Mouse (Mus musculus): ENCODE measurements around the gene Traf1. TPM values are rescaled to one million over a fixed set of nuclear protein-coding genes. Genes with fewer than 3 reads are reported as not detected.

The Traf1 gene
- polyA plus RNA-seq, 1 experiment: 1.1 TPM

DNA sequence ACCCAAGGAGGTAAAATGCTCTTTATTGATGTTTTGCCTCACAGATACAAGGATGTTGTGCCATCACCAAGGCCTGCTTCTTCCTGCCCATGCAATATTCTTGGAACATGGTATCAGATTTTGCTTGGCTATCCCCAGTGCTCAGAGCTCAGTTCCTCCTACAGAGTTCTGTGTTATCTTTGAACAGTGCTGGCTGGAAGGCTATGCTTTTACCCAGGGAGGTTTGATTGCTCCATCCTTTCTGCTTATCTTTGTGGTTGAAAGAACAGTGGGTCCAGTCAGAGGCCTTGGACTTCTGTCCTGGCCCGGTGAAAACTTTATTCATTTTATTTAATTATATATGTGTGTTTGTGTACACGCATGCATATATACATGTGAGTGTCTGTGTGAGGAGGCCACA lies 16.7 kb upstream of the Traf1 start:
- H3K79me2 ChIP-seq (ENCODE audit: control insufficient read depth, insufficient read depth): no peaks in the 10 kb centered on the region
- H3K36me3 ChIP-seq (ENCODE audit: control insufficient read depth, insufficient read depth): no peaks in the 10 kb centered on the region
- H3K4me2 ChIP-seq (ENCODE audit: low read depth): no peak overlapping the region
- no peak overlapping the region for H3ac ChIP-seq (ENCODE audit: control insufficient read depth, insufficient read length)
- H3K27me3 ChIP-seq (ENCODE audit: control insufficient read depth, insufficient read depth, insufficient read length): peaks cover 18% of the 10 kb centered on the region
- TF ChIP-seq USF1 (IDR thresholded peaks at IDR 0.05; ENCODE audit: low read depth) (no peak), E2F4 (IDR thresholded peaks at IDR 0.05; ENCODE audit: insufficient read depth) (no peak), POLR2AphosphoS2 (IDR thresholded peaks at IDR 0.05; ENCODE audit: insufficient read length, low read depth) (no peak), MYOD1 (IDR thresholded peaks at IDR 0.05; ENCODE audit: control insufficient read depth in 1 of 3, insufficient read length in 2 of 3, low read depth in 2 of 3) (no peak), TCF12 (IDR thresholded peaks at IDR 0.05; ENCODE audit: insufficient read depth, poor library complexity, severe bottlenecking) (no peak), CEBPB (IDR thresholded peaks at IDR 0.05; ENCODE audit: insufficient read depth, poor library complexity, severe bottlenecking) (no peak), POLR2A (IDR thresholded peaks at IDR 0.05; ENCODE audit: insufficient read length, low read depth) (no peak), MAX (IDR thresholded peaks at IDR 0.05; ENCODE audit: low read depth) (no peak)
- no peak overlapping the region for H3K4me3 ChIP-seq

DNA sequence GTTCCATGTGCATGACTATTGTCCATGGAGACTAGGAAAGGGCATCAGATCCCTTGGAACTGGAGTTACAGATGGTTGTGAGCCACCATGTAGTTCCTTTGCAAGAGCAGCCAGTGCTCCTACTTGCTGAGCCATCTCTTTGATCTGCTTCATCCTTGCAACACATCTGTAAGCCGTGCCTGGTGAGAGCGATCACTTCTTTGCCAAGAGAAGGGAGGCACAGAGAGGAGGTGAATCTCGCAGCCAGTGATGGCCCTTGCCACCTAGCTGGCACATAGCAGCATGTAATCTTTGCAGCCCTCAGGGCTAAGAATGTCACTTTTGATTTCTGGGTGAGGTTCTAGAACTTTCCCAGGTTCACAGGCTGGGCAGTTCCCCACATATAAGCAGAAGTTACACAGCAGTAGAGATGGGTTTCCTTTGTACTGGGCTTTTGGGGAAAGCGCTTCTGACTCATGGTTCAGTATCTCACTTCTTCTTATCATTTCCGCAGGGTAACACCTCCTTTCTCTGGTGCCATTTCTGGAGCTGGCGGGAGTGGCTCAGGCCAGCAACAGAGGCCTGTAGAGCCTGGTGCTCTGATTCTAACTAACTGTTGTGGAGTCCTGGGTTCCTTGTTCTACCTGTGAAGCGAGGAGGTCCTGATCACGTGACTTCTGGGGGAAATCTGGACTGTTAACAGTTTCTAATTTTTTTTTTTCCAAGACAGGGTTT lies 15.5 kb upstream of the Traf1 start:
- TF ChIP-seq CEBPB (IDR thresholded peaks at IDR 0.05; ENCODE audit: insufficient read depth, poor library complexity, severe bottlenecking) (no peak), SRF (IDR thresholded peaks at IDR 0.05; ENCODE audit: control insufficient read depth, insufficient read length, low read depth) (no peak), TCF12 (IDR thresholded peaks at IDR 0.05; ENCODE audit: insufficient read depth, poor library complexity, severe bottlenecking) (no peak), E2F4 (IDR thresholded peaks at IDR 0.05; ENCODE audit: insufficient read depth) (no peak), TCF3 (IDR thresholded peaks at IDR 0.05; ENCODE audit: insufficient read length, low read depth) (no peak), USF1 (IDR thresholded peaks at IDR 0.05; ENCODE audit: low read depth) (no peak), POLR2AphosphoS2 (IDR thresholded peaks at IDR 0.05; ENCODE audit: insufficient read length, low read depth) (no peak), POLR2A (IDR thresholded peaks at IDR 0.05; ENCODE audit: insufficient read length, low read depth) (no peak), REST (IDR thresholded peaks at IDR 0.05; ENCODE audit: insufficient read depth, insufficient read length) (no peak), MAX (IDR thresholded peaks at IDR 0.05; ENCODE audit: low read depth) (no peak), MYOG (IDR thresholded peaks at IDR 0.05; ENCODE audit: control insufficient read depth in 1 of 3, insufficient read depth in 1 of 3, insufficient read length in 2 of 3, low read depth in 2 of 3) (no peak), MYOD1 (IDR thresholded peaks at IDR 0.05; ENCODE audit: control insufficient read depth in 1 of 3, insufficient read length in 2 of 3, low read depth in 2 of 3) (no peak)
- peaks cover 22% of the 10 kb centered on the region for H3K27me3 ChIP-seq (ENCODE audit: control insufficient read depth, insufficient read depth, insufficient read length)
- no peak overlapping the region for H3ac ChIP-seq (ENCODE audit: control insufficient read depth, insufficient read length)
- no peak overlapping the region for H3K4me3 ChIP-seq
- no peaks in the 10 kb centered on the region for H3K79me2 ChIP-seq (ENCODE audit: control insufficient read depth, insufficient read depth)
- H3K36me3 ChIP-seq (ENCODE audit: control insufficient read depth, insufficient read depth): no peaks in the 10 kb centered on the region
- H3K4me2 ChIP-seq (ENCODE audit: low read depth): no peak overlapping the region

GRCm38 (mm10) chr2:34976447-34976846 lies 14.9 kb upstream of the Traf1 start:
- TF ChIP-seq TCF12 (IDR thresholded peaks at IDR 0.05; ENCODE audit: insufficient read depth, poor library complexity, severe bottlenecking): no peak
- TF ChIP-seq POLR2AphosphoS2 (IDR thresholded peaks at IDR 0.05; ENCODE audit: insufficient read length, low read depth): no peak
- TF ChIP-seq E2F4 (IDR thresholded peaks at IDR 0.05; ENCODE audit: insufficient read depth): no peak
- TF ChIP-seq CEBPB (IDR thresholded peaks at IDR 0.05; ENCODE audit: insufficient read depth, poor library complexity, severe bottlenecking): no peak
- TF ChIP-seq MAX (IDR thresholded peaks at IDR 0.05; ENCODE audit: low read depth): no peak
- no peak for TF ChIP-seq MYOG (IDR thresholded peaks at IDR 0.05; ENCODE audit: control insufficient read depth in 1 of 3, insufficient read depth in 1 of 3, insufficient read length in 2 of 3, low read depth in 2 of 3)
- TF ChIP-seq TCF3 (IDR thresholded peaks at IDR 0.05; ENCODE audit: insufficient read length, low read depth): no peak
- no peak for TF ChIP-seq MYOD1 (IDR thresholded peaks at IDR 0.05; ENCODE audit: control insufficient read depth in 1 of 3, insufficient read length in 2 of 3, low read depth in 2 of 3)
- no peak for TF ChIP-seq SRF (IDR thresholded peaks at IDR 0.05; ENCODE audit: control insufficient read depth, insufficient read length, low read depth)
- TF ChIP-seq POLR2A (IDR thresholded peaks at IDR 0.05; ENCODE audit: insufficient read length, low read depth): no peak
- no peak for TF ChIP-seq REST (IDR thresholded peaks at IDR 0.05; ENCODE audit: insufficient read depth, insufficient read length)
- TF ChIP-seq USF1 (IDR thresholded peaks at IDR 0.05; ENCODE audit: low read depth): no peak

GRCm38 (mm10) chr2:34973087-34973486 lies 11.5 kb upstream of the Traf1 start:
- no peak overlapping the region for H3K4me2 ChIP-seq (ENCODE audit: low read depth)
- H3ac ChIP-seq (ENCODE audit: control insufficient read depth, insufficient read length): no peak overlapping the region
- H3K79me2 ChIP-seq (ENCODE audit: control insufficient read depth, insufficient read depth): no peaks in the 10 kb centered on the region
- TF ChIP-seq POLR2AphosphoS2 (IDR thresholded peaks at IDR 0.05; ENCODE audit: insufficient read length, low read depth) (no peak), TCF3 (IDR thresholded peaks at IDR 0.05; ENCODE audit: insufficient read length, low read depth) (no peak), CEBPB (IDR thresholded peaks at IDR 0.05; ENCODE audit: insufficient read depth, poor library complexity, severe bottlenecking) (no peak), MAX (IDR thresholded peaks at IDR 0.05; ENCODE audit: low read depth) (no peak)
- H3K4me3 ChIP-seq: no peak overlapping the region
- H3K27me3 ChIP-seq (ENCODE audit: control insufficient read depth, insufficient read depth, insufficient read length): peaks cover 22% of the 10 kb centered on the region
- no peaks in the 10 kb centered on the region for H3K36me3 ChIP-seq (ENCODE audit: control insufficient read depth, insufficient read depth)

More at GRCm38 (mm10) chr2:34976447-34976846, 14.9 kb upstream of the Traf1 start:
- no peak overlapping the region for H3ac ChIP-seq (ENCODE audit: control insufficient read depth, insufficient read length)
- no peak overlapping the region for H3K4me3 ChIP-seq
- H3K79me2 ChIP-seq (ENCODE audit: control insufficient read depth, insufficient read depth): no peaks in the 10 kb centered on the region
- H3K4me2 ChIP-seq (ENCODE audit: low read depth): no peak overlapping the region
- H3K36me3 ChIP-seq (ENCODE audit: control insufficient read depth, insufficient read depth): no peaks in the 10 kb centered on the region
- H3K27me3 ChIP-seq (ENCODE audit: control insufficient read depth, insufficient read depth, insufficient read length): peaks cover 26% of the 10 kb centered on the region

Data from myocyte (in vitro differentiated cells).